Mouse (Mus musculus): ENCODE measurements around the gene Neurod1. TPM values are rescaled to one million over a fixed set of nuclear protein-coding genes. Genes with fewer than 3 reads are reported as not detected.

The Neurod1 gene
- polyA plus RNA-seq (2015; fragmentation: Nextera tagmentation; extraction: Ambion mirVana) = 55.8 and 68.6 TPM in 2 replicates

DNA sequence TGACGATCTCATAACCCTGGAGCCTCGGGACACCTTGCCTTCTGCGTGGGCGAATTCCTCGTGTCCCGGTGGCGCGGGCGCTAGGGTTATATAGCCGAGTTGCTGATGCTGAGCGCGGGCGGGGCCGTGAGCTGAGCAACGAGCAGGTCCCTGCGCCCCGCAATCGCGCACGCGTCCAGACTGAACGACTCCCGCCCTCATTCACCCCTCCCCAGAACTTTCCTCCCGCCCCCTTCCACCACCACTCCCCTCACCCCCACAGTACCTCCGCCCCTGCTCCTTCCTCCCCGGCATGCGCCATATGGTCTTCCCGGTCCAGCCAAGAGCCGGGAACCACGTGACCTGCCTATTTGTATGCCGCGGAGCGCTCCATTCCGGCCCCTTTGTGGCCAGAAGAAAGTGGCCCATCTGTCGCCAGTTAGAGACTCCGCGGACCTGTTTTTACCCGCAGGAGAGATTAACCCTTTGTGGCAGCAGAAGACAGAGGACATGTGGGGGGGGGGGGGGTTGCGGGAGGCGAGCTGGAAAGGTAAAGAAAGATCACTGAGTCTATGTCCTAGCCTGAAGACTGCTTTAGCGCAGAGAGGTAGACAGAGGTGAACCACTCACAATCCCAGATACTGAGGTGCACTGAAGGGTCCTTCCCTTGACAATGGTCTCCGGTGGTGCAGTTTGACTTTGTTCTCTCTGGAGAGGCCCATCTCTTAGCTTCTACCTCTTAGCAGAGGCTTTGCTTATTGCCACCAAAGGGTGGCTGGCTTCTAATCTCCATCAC is at the start of gene Neurod1, which contains the start of gene Cerkl:
Neurod1 (minus strand) TSS at position 177 of the 775 bp plus-strand sequence.
Cerkl (minus strand) TSS at position 211 of the 775 bp plus-strand sequence.
- Histone ChIP-seq H3K27me3 (replicated peaks; ENCODE audit: control insufficient read depth, insufficient read depth, low read length) (peaks cover 24% of the 10 kb centered on the region), H3K36me3 (ENCODE audit: control insufficient read depth, insufficient read depth) (no peaks in the 10 kb centered on the region), H3K9ac (replicated peaks; ENCODE audit: low read depth, low read length) (peak within 1 kb of the TSS; percentile 63), H3K4me1 (replicated peaks; ENCODE audit: control insufficient read depth, insufficient read depth, low read length) (peaks cover 44% of the 10 kb centered on the region), H3K9me3 (ENCODE audit: control insufficient read depth, low read length) (no peaks in the 10 kb centered on the region), H3K4me2 (ENCODE audit: low read length) (peak within 1 kb of the TSS; percentile 65), H3K4me3 (replicated peaks; ENCODE audit: low read length) (peak within 1 kb of the TSS; percentile 54), H3K27ac (ENCODE audit: low read length) (peak within 1 kb of the TSS; percentile 41; the same call in 1 of the 2 replicates)
- under 1% methylated on average over 41 of the region's 42 CpGs for WGBS
- peak; percentile 81 for ATAC-seq

- no peaks in the 10 kb centered on the region for H3K9me3 ChIP-seq (ENCODE audit: control insufficient read depth, low read length)
- H3K9ac ChIP-seq (replicated peaks; ENCODE audit: low read depth, low read length) = no peak overlapping the region
- peaks cover 5% of the 10 kb centered on the region; the same call in 1 of the 2 replicates for H3K27me3 ChIP-seq (replicated peaks; ENCODE audit: control insufficient read depth, insufficient read depth, low read length)
- 19% methylated on average over 10 of the region's 10 CpGs for WGBS
- no peaks in the 10 kb centered on the region for H3K36me3 ChIP-seq (ENCODE audit: control insufficient read depth, insufficient read depth)
- H3K4me3 ChIP-seq (replicated peaks; ENCODE audit: low read length) = no peak overlapping the region
- H3K4me2 ChIP-seq (ENCODE audit: low read length) = no peak overlapping the region
- H3K4me1 ChIP-seq (replicated peaks; ENCODE audit: control insufficient read depth, insufficient read depth, low read length) = no peaks in the 10 kb centered on the region
- ATAC-seq = peak; percentile 94
- H3K27ac ChIP-seq (ENCODE audit: low read length) = no peak overlapping the region
These were observed 42.6 kb upstream of the Neurod1 start for GRCm38 (mm10) chr2:79498990-79499755.

DNA sequence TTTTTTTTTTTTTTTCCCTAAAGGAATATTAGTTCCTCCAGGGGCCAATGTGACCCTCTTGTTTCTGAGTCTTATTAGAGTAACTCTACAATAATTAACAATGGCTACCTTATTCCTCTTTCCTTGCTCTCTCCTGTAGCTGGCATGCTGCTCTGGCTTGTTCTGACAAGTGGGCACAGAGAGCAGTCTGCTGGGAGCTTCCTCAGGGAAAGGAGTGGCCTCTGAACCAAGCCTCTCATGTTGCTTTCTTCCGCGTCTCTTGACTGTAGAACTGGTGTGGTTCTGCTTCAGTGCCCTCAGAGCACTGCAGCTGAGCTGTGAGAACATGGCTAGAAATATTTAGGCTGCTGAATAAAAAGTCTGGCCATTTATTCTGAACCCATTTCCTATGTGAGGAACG is 28.6 kb upstream of the Neurod1 start:
- WGBS = 66% methylated on average over 3 of the region's 3 CpGs
- Histone ChIP-seq H3K4me2 (ENCODE audit: low read length) (no peak overlapping the region), H3K27ac (ENCODE audit: low read length) (no peak overlapping the region), H3K27me3 (replicated peaks; ENCODE audit: control insufficient read depth, insufficient read depth, low read length) (no peaks in the 10 kb centered on the region), H3K9me3 (ENCODE audit: control insufficient read depth, low read length) (no peaks in the 10 kb centered on the region), H3K36me3 (ENCODE audit: control insufficient read depth, insufficient read depth) (no peaks in the 10 kb centered on the region), H3K4me3 (replicated peaks; ENCODE audit: low read length) (no peak overlapping the region), H3K9ac (replicated peaks; ENCODE audit: low read depth, low read length) (no peak overlapping the region), H3K4me1 (replicated peaks; ENCODE audit: control insufficient read depth, insufficient read depth, low read length) (no peaks in the 10 kb centered on the region)
- ATAC-seq = no peak

GRCm38 (mm10) chr2:79482511-79482910 is 26.0 kb upstream of the Neurod1 start:
- no peaks in the 10 kb centered on the region for H3K9me3 ChIP-seq (ENCODE audit: control insufficient read depth, low read length)
- H3K27ac ChIP-seq (ENCODE audit: low read length) = no peak overlapping the region
- no peak overlapping the region for H3K9ac ChIP-seq (replicated peaks; ENCODE audit: low read depth, low read length)
- no peaks in the 10 kb centered on the region for H3K36me3 ChIP-seq (ENCODE audit: control insufficient read depth, insufficient read depth)
- no peaks in the 10 kb centered on the region for H3K4me1 ChIP-seq (replicated peaks; ENCODE audit: control insufficient read depth, insufficient read depth, low read length)
- ATAC-seq = no peak
- no peak overlapping the region for H3K4me3 ChIP-seq (replicated peaks; ENCODE audit: low read length)
- H3K27me3 ChIP-seq (replicated peaks; ENCODE audit: control insufficient read depth, insufficient read depth, low read length) = no peaks in the 10 kb centered on the region
- no peak overlapping the region for H3K4me2 ChIP-seq (ENCODE audit: low read length)
- 95% methylated on average over 2 of the region's 2 CpGs for WGBS

DNA sequence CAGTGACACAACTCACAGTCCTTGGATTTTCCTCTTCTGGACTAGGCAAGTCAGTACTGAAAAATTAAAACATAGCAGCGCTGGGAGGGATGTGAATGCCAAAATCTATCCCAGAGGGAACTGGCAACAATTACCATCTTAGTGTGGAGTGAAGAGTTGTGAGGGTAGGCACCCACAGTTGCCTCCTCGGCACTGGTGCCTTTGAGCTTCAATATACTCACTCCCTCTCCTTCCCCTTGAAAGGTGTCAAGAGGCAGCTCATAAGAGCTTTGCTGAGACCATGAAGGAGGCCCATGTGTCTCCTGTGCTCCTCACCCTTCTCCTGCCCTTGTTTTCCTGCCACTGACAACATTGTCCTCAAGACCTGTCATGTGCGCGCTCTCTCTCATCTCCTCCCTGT is 5.9 kb upstream of the Neurod1 start:
- Histone ChIP-seq H3K36me3 (ENCODE audit: control insufficient read depth, insufficient read depth) (no peaks in the 10 kb centered on the region), H3K27me3 (replicated peaks; ENCODE audit: control insufficient read depth, insufficient read depth, low read length) (peaks cover 16% of the 10 kb centered on the region; the same call in 1 of the 2 replicates), H3K4me2 (ENCODE audit: low read length) (no peak overlapping the region), H3K27ac (ENCODE audit: low read length) (no peak overlapping the region), H3K4me3 (replicated peaks; ENCODE audit: low read length) (no peak overlapping the region), H3K9me3 (ENCODE audit: control insufficient read depth, low read length) (no peaks in the 10 kb centered on the region), H3K9ac (replicated peaks; ENCODE audit: low read depth, low read length) (no peak overlapping the region), H3K4me1 (replicated peaks; ENCODE audit: control insufficient read depth, insufficient read depth, low read length) (peaks cover 19% of the 10 kb centered on the region)
- ATAC-seq = no peak
- 76% methylated on average over 4 of the region's 4 CpGs for WGBS

DNA sequence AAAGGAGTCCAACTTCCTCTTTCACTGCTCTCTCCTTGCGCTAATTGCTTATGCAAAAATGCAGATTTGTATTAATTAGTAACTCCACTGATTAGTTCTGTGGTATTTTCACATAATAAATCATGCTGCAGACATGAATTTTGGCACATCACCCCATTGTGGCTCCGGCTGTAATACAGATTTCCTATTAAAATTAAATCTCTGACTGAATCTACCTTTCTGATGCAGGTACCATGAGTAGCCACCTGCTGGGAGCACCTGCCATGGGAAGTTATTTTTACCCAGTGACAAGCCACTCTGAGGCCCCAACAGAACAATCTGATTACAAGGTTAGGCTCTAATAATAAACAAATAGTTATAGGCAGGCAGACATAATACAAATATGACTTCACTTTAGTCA is 5.3 kb upstream of the Neurod1 start:
- Histone ChIP-seq H3K36me3 (ENCODE audit: control insufficient read depth, insufficient read depth) (no peaks in the 10 kb centered on the region), H3K4me3 (replicated peaks; ENCODE audit: low read length) (no peak overlapping the region), H3K9me3 (ENCODE audit: control insufficient read depth, low read length) (no peaks in the 10 kb centered on the region), H3K27ac (ENCODE audit: low read length) (no peak overlapping the region), H3K9ac (replicated peaks; ENCODE audit: low read depth, low read length) (no peak overlapping the region), H3K4me2 (ENCODE audit: low read length) (no peak overlapping the region), H3K27me3 (replicated peaks; ENCODE audit: control insufficient read depth, insufficient read depth, low read length) (peaks cover 16% of the 10 kb centered on the region; the same call in 1 of the 2 replicates), H3K4me1 (replicated peaks; ENCODE audit: control insufficient read depth, insufficient read depth, low read length) (peaks cover 21% of the 10 kb centered on the region)
- 45% methylated on average over 2 of the region's 2 CpGs for WGBS
- ATAC-seq = no peak

GRCm38 (mm10) chr2:79460586-79460985 is 4.0 kb upstream of the Neurod1 start:
- no peaks in the 10 kb centered on the region for H3K36me3 ChIP-seq (ENCODE audit: control insufficient read depth, insufficient read depth)
- peaks cover 18% of the 10 kb centered on the region; the same call in 1 of the 2 replicates for H3K27me3 ChIP-seq (replicated peaks; ENCODE audit: control insufficient read depth, insufficient read depth, low read length)
- no peak overlapping the region for H3K4me3 ChIP-seq (replicated peaks; ENCODE audit: low read length)
- no peak for ATAC-seq
- H3K9me3 ChIP-seq (ENCODE audit: control insufficient read depth, low read length) = no peaks in the 10 kb centered on the region
- WGBS = 4% methylated on average over 2 of the region's 2 CpGs
- H3K27ac ChIP-seq (ENCODE audit: low read length) = peak overlapping the region; percentile 77
- H3K9ac ChIP-seq (replicated peaks; ENCODE audit: low read depth, low read length) = no peak overlapping the region
- peaks cover 31% of the 10 kb centered on the region for H3K4me1 ChIP-seq (replicated peaks; ENCODE audit: control insufficient read depth, insufficient read depth, low read length)
- no peak overlapping the region; the same call in 1 of the 2 replicates for H3K4me2 ChIP-seq (ENCODE audit: low read length)

- no peaks in the 10 kb centered on the region for H3K9me3 ChIP-seq (ENCODE audit: control insufficient read depth, low read length)
- H3K27me3 ChIP-seq (replicated peaks; ENCODE audit: control insufficient read depth, insufficient read depth, low read length) = peaks cover 20% of the 10 kb centered on the region; the same call in 1 of the 2 replicates
- peak overlapping the region; percentile 77 for H3K27ac ChIP-seq (ENCODE audit: low read length)
- peak overlapping the region; percentile 49 for H3K9ac ChIP-seq (replicated peaks; ENCODE audit: low read depth, low read length)
- no peaks in the 10 kb centered on the region for H3K36me3 ChIP-seq (ENCODE audit: control insufficient read depth, insufficient read depth)
- peak; percentile 24 for ATAC-seq
- WGBS = 3% methylated on average over 14 of the region's 14 CpGs
- H3K4me3 ChIP-seq (replicated peaks; ENCODE audit: low read length) = peak overlapping the region; percentile 17
- peaks cover 34% of the 10 kb centered on the region for H3K4me1 ChIP-seq (replicated peaks; ENCODE audit: control insufficient read depth, insufficient read depth, low read length)
- H3K4me2 ChIP-seq (ENCODE audit: low read length) = peak overlapping the region; percentile 50
These were observed 3.6 kb upstream of the Neurod1 start for GRCm38 (mm10) chr2:79460107-79460506.
